9 mouse cellular contexts compared by ENCODE assay signal in genomic region chr6:23472686-23473085, GRCm38 (mm10).
DNase-seq lines count a peak whose midpoint lies in the region; ATAC-seq and TF ChIP-seq lines count a peak whose summit lies in the region.
"Had no signal": no experiment of that assay in that cellular context is flagged by ENCODE, and none has a peak within 500 bp of the region (broad histone marks: within the 10 kb centered on the region; RNA-seq: fewer than 3 reads in every experiment).

No protein-coding gene starts in this region.

- peak; percentile 63 for TF ChIP-seq CTCF in midbrain, postnatal 0 days (IDR thresholded peaks at IDR 0.05)

- no peak overlapping the region for H3K9ac ChIP-seq in forebrain, embryonic 14.5 days (ENCODE audit: low read length)
- H3K9ac ChIP-seq in forebrain, embryonic 15.5 days (replicated peaks), result no peak overlapping the region
- no peak overlapping the region for H3K9ac ChIP-seq in midbrain, embryonic 11.5 days (ENCODE audit: low read length)
- no peak overlapping the region for H3K9ac ChIP-seq in midbrain, postnatal 0 days (replicated peaks; ENCODE audit: low read length, poor library complexity, severe bottlenecking)

- H3K9me3 ChIP-seq in forebrain, embryonic 14.5 days (replicated peaks; ENCODE audit: control insufficient read depth, low read length), result no peaks in the 10 kb centered on the region
- no peaks in the 10 kb centered on the region for H3K9me3 ChIP-seq in forebrain, embryonic 15.5 days
- H3K9me3 ChIP-seq in midbrain, embryonic 10.5 days (replicated peaks), result no peaks in the 10 kb centered on the region
- no peaks in the 10 kb centered on the region for H3K9me3 ChIP-seq in midbrain, embryonic 11.5 days (ENCODE audit: control insufficient read depth, low read length)
- no peaks in the 10 kb centered on the region for H3K9me3 ChIP-seq in midbrain, postnatal 0 days (ENCODE audit: low read length)

- WGBS in forebrain, embryonic 14.5 days, result 60% methylated on average over 2 of the region's 2 CpGs
- WGBS in forebrain, embryonic 15.5 days, result 69% methylated on average over 2 of the region's 2 CpGs
- 65% methylated on average over 2 of the region's 2 CpGs for WGBS in midbrain, embryonic 10.5 days
- 63% methylated on average over 2 of the region's 2 CpGs for WGBS in midbrain, embryonic 11.5 days
- WGBS in midbrain, postnatal 0 days, result 70% methylated on average over 2 of the region's 2 CpGs

- H3K27ac ChIP-seq in forebrain, embryonic 14.5 days (ENCODE audit: low read depth, low read length), result no peak overlapping the region
- no peak overlapping the region for H3K27ac ChIP-seq in forebrain, embryonic 15.5 days (replicated peaks)
- H3K27ac ChIP-seq in midbrain, embryonic 10.5 days (replicated peaks), result no peak overlapping the region
- no peak overlapping the region for H3K27ac ChIP-seq in midbrain, embryonic 11.5 days (ENCODE audit: low read depth, low read length)
- no peak overlapping the region for H3K27ac ChIP-seq in midbrain, postnatal 0 days (ENCODE audit: low read depth, low read length)

- H3K36me3 ChIP-seq in forebrain, embryonic 14.5 days (ENCODE audit: control insufficient read depth, insufficient read depth, low read length), result no peaks in the 10 kb centered on the region
- H3K36me3 ChIP-seq in forebrain, embryonic 15.5 days, result no peaks in the 10 kb centered on the region
- no peaks in the 10 kb centered on the region for H3K36me3 ChIP-seq in midbrain, embryonic 10.5 days
- no peaks in the 10 kb centered on the region for H3K36me3 ChIP-seq in midbrain, embryonic 11.5 days (ENCODE audit: control insufficient read depth, insufficient read depth, low read length)
- H3K36me3 ChIP-seq in midbrain, postnatal 0 days (ENCODE audit: insufficient read depth, low read length), result no peaks in the 10 kb centered on the region

- no peaks in the 10 kb centered on the region for H3K27me3 ChIP-seq in forebrain, embryonic 14.5 days (replicated peaks; ENCODE audit: control insufficient read depth, insufficient read depth, low read length)
- H3K27me3 ChIP-seq in forebrain, embryonic 15.5 days, result no peaks in the 10 kb centered on the region
- no peaks in the 10 kb centered on the region for H3K27me3 ChIP-seq in midbrain, embryonic 10.5 days (ENCODE audit: low read depth, poor library complexity, severe bottlenecking)
- H3K27me3 ChIP-seq in midbrain, embryonic 11.5 days (ENCODE audit: control insufficient read depth, insufficient read depth, low read length), result no peaks in the 10 kb centered on the region
- H3K27me3 ChIP-seq in midbrain, postnatal 0 days (ENCODE audit: insufficient read depth, low read length), result no peaks in the 10 kb centered on the region

- H3K4me2 ChIP-seq in forebrain, embryonic 14.5 days (ENCODE audit: low read length), result no peak overlapping the region
- no peak overlapping the region for H3K4me2 ChIP-seq in forebrain, embryonic 15.5 days (replicated peaks)
- no peak overlapping the region for H3K4me2 ChIP-seq in midbrain, embryonic 11.5 days
- H3K4me2 ChIP-seq in midbrain, postnatal 0 days (ENCODE audit: low read depth, low read length, poor library complexity, severe bottlenecking), result no peak overlapping the region

- no peak overlapping the region for H3K4me3 ChIP-seq in forebrain, embryonic 14.5 days (ENCODE audit: low read depth, low read length)
- H3K4me3 ChIP-seq in forebrain, embryonic 15.5 days, result no peak overlapping the region
- H3K4me3 ChIP-seq in midbrain, embryonic 10.5 days, result no peak overlapping the region
- no peak overlapping the region for H3K4me3 ChIP-seq in midbrain, embryonic 11.5 days (ENCODE audit: low read depth, low read length)
- H3K4me3 ChIP-seq in midbrain, postnatal 0 days (ENCODE audit: low read depth, low read length), result no peak overlapping the region
- H3K4me3 ChIP-seq: erythroblast, embryonic 14.5 days had no signal

- DNase-seq in forebrain, embryonic 14.5 days (ENCODE audit: low spot score), result peak; percentile 37
- peak; percentile 22 for DNase-seq in midbrain, embryonic 10.5 days (ENCODE audit: low spot score)
- no peak for DNase-seq in midbrain, embryonic 11.5 days (ENCODE audit: low spot score, missing footprints)
- peak; percentile 49 for DNase-seq in embryo, embryonic 11 days
- DNase-seq in midbrain, postnatal 0 days (ENCODE audit: low spot score), result peak; percentile 23
- no peak for DNase-seq in urinary bladder, adult 2 months (ENCODE audit: low spot score)
- no peak for DNase-seq in thymus, postnatal 14 days

- no peaks in the 10 kb centered on the region for H3K4me1 ChIP-seq in forebrain, embryonic 14.5 days (ENCODE audit: control insufficient read depth, insufficient read depth, low read length)
- H3K4me1 ChIP-seq in forebrain, embryonic 15.5 days, result no peaks in the 10 kb centered on the region
- no peaks in the 10 kb centered on the region for H3K4me1 ChIP-seq in midbrain, embryonic 10.5 days
- no peaks in the 10 kb centered on the region for H3K4me1 ChIP-seq in midbrain, embryonic 11.5 days (ENCODE audit: control insufficient read depth, insufficient read depth, low read length)
- no peaks in the 10 kb centered on the region for H3K4me1 ChIP-seq in midbrain, postnatal 0 days (ENCODE audit: insufficient read depth, low read length)

- ATAC-seq in forebrain, embryonic 14.5 days, result 0 out of 2 replicates have a peak, but pooled peaks have one; percentile 29
- ATAC-seq in forebrain, embryonic 15.5 days (replicated peaks), result no peak
- no peak for ATAC-seq in midbrain, embryonic 11.5 days (ENCODE audit: low FRiP score)
- ATAC-seq in midbrain, postnatal 0 days (ENCODE audit: low FRiP score), result no peak

Comparison
In these comparisons a context has a peak if more than half of its experiments do, and no peak if none do; other contexts are left out.
1. DNase-seq: peak in forebrain, embryonic 14.5 days (single experiment), midbrain, embryonic 10.5 days (single experiment), embryo, embryonic 11 days (single experiment) and midbrain, postnatal 0 days (single experiment); none in midbrain, embryonic 11.5 days (single experiment), urinary bladder, adult 2 months (single experiment) and thymus, postnatal 14 days (single experiment).